Mouse (Mus musculus): ENCODE results near the gene Plvap. TPM values are rescaled to one million over a fixed set of nuclear protein-coding genes. Genes with fewer than 3 reads are reported as not detected.

Gene Plvap
- polyA plus RNA-seq, 1 experiment from 2014 or later, result 50.3 TPM

- peak; percentile 100 for DNase-seq (ENCODE audit: low spot score)
- H3K27me3 ChIP-seq (ENCODE audit: control insufficient read depth, insufficient read depth, low read length), result no peaks in the 10 kb centered on the region
- peak within 1 kb of the TSS; percentile 74 for H3K4me3 ChIP-seq (ENCODE audit: low read depth, low read length)
- H3K9me3 ChIP-seq (replicated peaks; ENCODE audit: control insufficient read depth, low read length), result no peaks in the 10 kb centered on the region
- no peaks in the 10 kb centered on the region; the same call in 1 of the 2 replicates for H3K36me3 ChIP-seq (replicated peaks; ENCODE audit: control insufficient read depth, insufficient read depth, low read depth, low read length)
- peak within 1 kb of the TSS; percentile 71 for H3K9ac ChIP-seq (replicated peaks; ENCODE audit: low read length)
- H3K4me2 ChIP-seq (ENCODE audit: low read depth, low read length), result peak within 1 kb of the TSS; percentile 82
- peaks cover 9% of the 10 kb centered on the region for H3K4me1 ChIP-seq (ENCODE audit: control insufficient read depth, insufficient read depth, low read length)
- H3K27ac ChIP-seq (replicated peaks; ENCODE audit: low read depth, low read length), result no peak within 1 kb of the TSS
- ATAC-seq (replicated peaks; ENCODE audit: insufficient number of reproducible peaks, low FRiP score, low TSS enrichment, low read depth), result peak; percentile 50
- under 1% methylated on average over 59 of the region's 59 CpGs for WGBS
Measured at GRCm38 (mm10) chr8:71464513-71465500, 46.7 kb downstream of the Plvap start, which contains the start of gene Mrpl34. TSS of gene Mrpl34 (plus strand) at chr8:71464959.

- ATAC-seq (replicated peaks; ENCODE audit: insufficient number of reproducible peaks, low FRiP score, low TSS enrichment, low read depth), result peak; percentile 85
- H3K27ac ChIP-seq (replicated peaks; ENCODE audit: low read depth, low read length), result no peak within 1 kb of the TSS; the same call in 1 of the 2 replicates
- H3K9ac ChIP-seq (replicated peaks; ENCODE audit: low read length), result peak within 1 kb of the TSS; percentile 75
- peak within 1 kb of the TSS; percentile 82 for H3K4me2 ChIP-seq (ENCODE audit: low read depth, low read length)
- H3K36me3 ChIP-seq (replicated peaks; ENCODE audit: control insufficient read depth, insufficient read depth, low read depth, low read length), result no peaks in the 10 kb centered on the region; the same call in 1 of the 2 replicates
- under 1% methylated on average over 55 of the region's 55 CpGs for WGBS
- H3K9me3 ChIP-seq (replicated peaks; ENCODE audit: control insufficient read depth, low read length), result no peaks in the 10 kb centered on the region
- peak within 1 kb of the TSS; percentile 74 for H3K4me3 ChIP-seq (ENCODE audit: low read depth, low read length)
- DNase-seq (ENCODE audit: low spot score), result peak; percentile 97
- no peaks in the 10 kb centered on the region for H3K27me3 ChIP-seq (ENCODE audit: control insufficient read depth, insufficient read depth, low read length)
- H3K4me1 ChIP-seq (ENCODE audit: control insufficient read depth, insufficient read depth, low read length), result peaks cover 7% of the 10 kb centered on the region
Measured at GRCm38 (mm10) chr8:71463188-71464033, 48.1 kb downstream of the Plvap start, which contains the start of gene Abhd8. TSS of gene Abhd8 (minus strand) at chr8:71463655.

GRCm38 (mm10) chr8:71462786-71463185 lies 48.8 kb downstream of the Plvap start:
- no peaks in the 10 kb centered on the region for H3K27me3 ChIP-seq (ENCODE audit: control insufficient read depth, insufficient read depth, low read length)
- H3K9me3 ChIP-seq (replicated peaks; ENCODE audit: control insufficient read depth, low read length), result no peaks in the 10 kb centered on the region
- peak overlapping the region; percentile 75 for H3K9ac ChIP-seq (replicated peaks; ENCODE audit: low read length)
- H3K36me3 ChIP-seq (replicated peaks; ENCODE audit: control insufficient read depth, insufficient read depth, low read depth, low read length), result no peaks in the 10 kb centered on the region; the same call in 1 of the 2 replicates
- H3K27ac ChIP-seq (replicated peaks; ENCODE audit: low read depth, low read length), result no peak overlapping the region; the same call in 1 of the 2 replicates
- ATAC-seq (replicated peaks; ENCODE audit: insufficient number of reproducible peaks, low FRiP score, low TSS enrichment, low read depth) (no peak), DNase-seq (ENCODE audit: low spot score) (peak; percentile 44)
- peak overlapping the region; percentile 74 for H3K4me3 ChIP-seq (ENCODE audit: low read depth, low read length)
- peak overlapping the region; percentile 82 for H3K4me2 ChIP-seq (ENCODE audit: low read depth, low read length)
- 5% methylated on average over 16 of the region's 16 CpGs for WGBS
- peaks cover 7% of the 10 kb centered on the region for H3K4me1 ChIP-seq (ENCODE audit: control insufficient read depth, insufficient read depth, low read length)

GRCm38 (mm10) chr8:71462191-71462590 lies 49.4 kb downstream of the Plvap start:
- Histone ChIP-seq H3K4me2 (ENCODE audit: low read depth, low read length) (peak overlapping the region; percentile 82), H3K4me1 (ENCODE audit: control insufficient read depth, insufficient read depth, low read length) (peaks cover 7% of the 10 kb centered on the region), H3K9ac (replicated peaks; ENCODE audit: low read length) (peak overlapping the region; percentile 75), H3K27ac (replicated peaks; ENCODE audit: low read depth, low read length) (no peak overlapping the region), H3K36me3 (replicated peaks; ENCODE audit: control insufficient read depth, insufficient read depth, low read depth, low read length) (no peaks in the 10 kb centered on the region; the same call in 1 of the 2 replicates), H3K27me3 (ENCODE audit: control insufficient read depth, insufficient read depth, low read length) (no peaks in the 10 kb centered on the region), H3K9me3 (replicated peaks; ENCODE audit: control insufficient read depth, low read length) (no peaks in the 10 kb centered on the region), H3K4me3 (ENCODE audit: low read depth, low read length) (peak overlapping the region; percentile 74)
- no peak for ATAC-seq (replicated peaks; ENCODE audit: insufficient number of reproducible peaks, low FRiP score, low TSS enrichment, low read depth)
- WGBS, result 74% methylated on average over 4 of the region's 4 CpGs
- no peak for DNase-seq (ENCODE audit: low spot score)

- H3K36me3 ChIP-seq (replicated peaks; ENCODE audit: control insufficient read depth, insufficient read depth, low read depth, low read length), result no peaks in the 10 kb centered on the region; the same call in 1 of the 2 replicates
- H3K27ac ChIP-seq (replicated peaks; ENCODE audit: low read depth, low read length), result no peak overlapping the region
- H3K9me3 ChIP-seq (replicated peaks; ENCODE audit: control insufficient read depth, low read length), result no peaks in the 10 kb centered on the region
- no peak overlapping the region for H3K9ac ChIP-seq (replicated peaks; ENCODE audit: low read length)
- DNase-seq (ENCODE audit: low spot score), result no peak
- H3K4me2 ChIP-seq (ENCODE audit: low read depth, low read length), result no peak overlapping the region; the same call in 1 of the 2 replicates
- no peak overlapping the region for H3K4me3 ChIP-seq (ENCODE audit: low read depth, low read length)
- ATAC-seq (replicated peaks; ENCODE audit: insufficient number of reproducible peaks, low FRiP score, low TSS enrichment, low read depth), result no peak
- no peaks in the 10 kb centered on the region for H3K27me3 ChIP-seq (ENCODE audit: control insufficient read depth, insufficient read depth, low read length)
- WGBS, result 74% methylated on average over 46 of the region's 47 CpGs
- peaks cover 7% of the 10 kb centered on the region for H3K4me1 ChIP-seq (ENCODE audit: control insufficient read depth, insufficient read depth, low read length)
Measured at GRCm38 (mm10) chr8:71461152-71461840, 50.3 kb downstream of the Plvap start.

GRCm38 (mm10) chr8:71460716-71461115 lies 50.8 kb downstream of the Plvap start:
- ATAC-seq (replicated peaks; ENCODE audit: insufficient number of reproducible peaks, low FRiP score, low TSS enrichment, low read depth), result no peak
- H3K9me3 ChIP-seq (replicated peaks; ENCODE audit: control insufficient read depth, low read length), result no peaks in the 10 kb centered on the region
- no peak overlapping the region for H3K9ac ChIP-seq (replicated peaks; ENCODE audit: low read length)
- DNase-seq (ENCODE audit: low spot score), result no peak
- H3K27ac ChIP-seq (replicated peaks; ENCODE audit: low read depth, low read length), result no peak overlapping the region
- H3K4me2 ChIP-seq (ENCODE audit: low read depth, low read length), result no peak overlapping the region
- H3K27me3 ChIP-seq (ENCODE audit: control insufficient read depth, insufficient read depth, low read length), result no peaks in the 10 kb centered on the region
- H3K4me3 ChIP-seq (ENCODE audit: low read depth, low read length), result no peak overlapping the region
- peaks cover 7% of the 10 kb centered on the region for H3K4me1 ChIP-seq (ENCODE audit: control insufficient read depth, insufficient read depth, low read length)
- no peaks in the 10 kb centered on the region; the same call in 1 of the 2 replicates for H3K36me3 ChIP-seq (replicated peaks; ENCODE audit: control insufficient read depth, insufficient read depth, low read depth, low read length)
- 91% methylated on average over 6 of the region's 6 CpGs for WGBS

- 82% methylated on average over 20 of the region's 20 CpGs for WGBS
- no peaks in the 10 kb centered on the region for H3K27me3 ChIP-seq (ENCODE audit: control insufficient read depth, insufficient read depth, low read length)
- peaks cover 2% of the 10 kb centered on the region; the same call in 1 of the 2 replicates for H3K4me1 ChIP-seq (ENCODE audit: control insufficient read depth, insufficient read depth, low read length)
- no peak for DNase-seq (ENCODE audit: low spot score)
- H3K9me3 ChIP-seq (replicated peaks; ENCODE audit: control insufficient read depth, low read length), result no peaks in the 10 kb centered on the region
- no peak overlapping the region for H3K4me2 ChIP-seq (ENCODE audit: low read depth, low read length)
- no peak overlapping the region for H3K4me3 ChIP-seq (ENCODE audit: low read depth, low read length)
- no peak overlapping the region for H3K9ac ChIP-seq (replicated peaks; ENCODE audit: low read length)
- ATAC-seq (replicated peaks; ENCODE audit: insufficient number of reproducible peaks, low FRiP score, low TSS enrichment, low read depth), result no peak
- no peak overlapping the region for H3K27ac ChIP-seq (replicated peaks; ENCODE audit: low read depth, low read length)
- H3K36me3 ChIP-seq (replicated peaks; ENCODE audit: control insufficient read depth, insufficient read depth, low read depth, low read length), result no peaks in the 10 kb centered on the region; the same call in 1 of the 2 replicates
Measured at GRCm38 (mm10) chr8:71457659-71458270, 53.8 kb downstream of the Plvap start.
